Mouse (Mus musculus) lung, postnatal 0 days (tissue): Measurements from ENCODE around the gene Bok. TPM values are rescaled to one million over a fixed set of nuclear protein-coding genes. Genes with fewer than 3 reads are reported as not detected.

Source experiments
- ATAC-seq: fragments of 200-750 bp; cut with Nextera tagmentation; 2 replicates; pipeline ENCODE4 v1.8.0; 2017; ENCODE audit warnings: moderate library complexity
- DNase-seq: peaks from one replicate; pipeline ENCODE4 v3.0.0-alpha.2; 2016; ENCODE audit warnings: low spot score
- H3K27ac ChIP-seq: fragments of 300-500 bp; sonication (generic); 2 replicates; pipeline ENCODE4 v1.5.1; 2014; ENCODE audit warnings: antibody characterized with exemption, mild to moderate bottlenecking, low read length, mixed read lengths
- H3K27me3 ChIP-seq: fragments of 300-500 bp; sonication (generic); replicated peaks from 2 replicates; pipeline ENCODE4 v1.6.1; 2014; ENCODE audit warnings: low read length, mixed read lengths; ENCODE audit not compliant: insufficient read depth
- H3K36me3 ChIP-seq: fragments of 300-500 bp; sonication (generic); 2 replicates; pipeline ENCODE4 v1.6.1; 2014; ENCODE audit warnings: low read length, mixed read lengths; ENCODE audit not compliant: insufficient read depth
- H3K4me1 ChIP-seq: fragments of 300-500 bp; sonication (generic); 2 replicates; pipeline ENCODE4 v1.6.1; 2014; ENCODE audit warnings: antibody characterized with exemption, low read depth, low read length, mixed read lengths; ENCODE audit not compliant: insufficient read depth
- H3K4me2 ChIP-seq: fragments of 300-500 bp; sonication (generic); replicated peaks from 2 replicates; pipeline ENCODE4 v1.6.1; 2014; ENCODE audit warnings: low read depth, mild to moderate bottlenecking, low read length, moderate library complexity, mixed read lengths
- H3K4me3 ChIP-seq: fragments of 300-500 bp; sonication (generic); 2 replicates; pipeline ENCODE4 v1.5.1; 2014; ENCODE audit warnings: low read depth, low read length
- H3K9ac ChIP-seq: fragments of 300-500 bp; sonication (generic); replicated peaks from 2 replicates; pipeline ENCODE4 v1.6.1; 2014; ENCODE audit warnings: low read depth, mild to moderate bottlenecking
- H3K9me3 ChIP-seq: fragments of 300-500 bp; sonication (generic); 2 replicates; pipeline ENCODE4 v1.6.1; 2016; ENCODE audit warnings: low read length, mixed read lengths
- CTCF ChIP-seq: IDR thresholded peaks from 2 replicates; pipeline ENCODE4 v1.5.1; 2016; ENCODE audit warnings: antibody characterized with exemption, mild to moderate bottlenecking
- EP300 ChIP-seq: IDR thresholded peaks from 2 replicates; pipeline ENCODE4 v1.6.1; 2016; ENCODE audit warnings: antibody characterized with exemption, mild to moderate bottlenecking, control low read depth
- WGBS: fragments of 180-500 bp; shearing (Covaris S2); extraction: QIAGEN DNeasy Blood & Tissue Kit; methylation state at CpG from one replicate; pipeline ENCODE4 v1.1.7; 2014; 5-methylcytosine and 5-hydroxymethylcytosine counted together
- polyA plus RNA-seq: library from polyadenylated mRNA; unstranded; fragments of >200 nt; fragmentation: Nextera tagmentation; extraction: Ambion mirVana; gene quantifications from 2 replicates; pipeline ENCODE4 v1.2.1, GENCODE M21; 2015

The Bok gene
- polyA plus RNA-seq, 1 experiment from 2014 or later, result 31.2 TPM

GRCm38 (mm10) chr1:93693943-93694342 is 8.5 kb downstream of the Bok start:
- Histone ChIP-seq H3K4me3 (no peak overlapping the region), H3K4me2 (no peak overlapping the region), H3K27me3 (no peaks in the 10 kb centered on the region), H3K36me3 (no peaks in the 10 kb centered on the region), H3K27ac (no peak overlapping the region), H3K9me3 (no peaks in the 10 kb centered on the region), H3K4me1 (no peaks in the 10 kb centered on the region), H3K9ac (no peak overlapping the region)
- 95% methylated on average over 10 of the region's 10 CpGs for WGBS
- ATAC-seq, result no peak
- no peak for DNase-seq
- TF ChIP-seq EP300, result no peak
- no peak for TF ChIP-seq CTCF

GRCm38 (mm10) chr1:93694966-93695365 is 9.5 kb downstream of the Bok start:
- Histone ChIP-seq H3K27ac (peak overlapping the region; percentile 79), H3K27me3 (no peaks in the 10 kb centered on the region)
- peak; percentile 78 for DNase-seq

GRCm38 (mm10) chr1:93697317-93697716 is 11.9 kb downstream of the Bok start:
- 34% methylated on average over 3 of the region's 3 CpGs for WGBS
- no peak overlapping the region for H3K9ac ChIP-seq
- no peaks in the 10 kb centered on the region for H3K4me1 ChIP-seq
- TF ChIP-seq CTCF (no peak), EP300 (no peak)
- DNase-seq (peak; percentile 30), ATAC-seq (peak; percentile 52)
- H3K9me3 ChIP-seq, result no peaks in the 10 kb centered on the region
- H3K27ac ChIP-seq, result no peak overlapping the region
- H3K4me3 ChIP-seq, result no peak overlapping the region
- H3K36me3 ChIP-seq, result no peaks in the 10 kb centered on the region
- H3K4me2 ChIP-seq, result no peak overlapping the region
- no peaks in the 10 kb centered on the region for H3K27me3 ChIP-seq

More at GRCm38 (mm10) chr1:93694966-93695365, 9.5 kb downstream of the Bok start:
- no peaks in the 10 kb centered on the region for H3K4me1 ChIP-seq
- TF ChIP-seq EP300 (0 out of 2 replicates have a peak, but pooled peaks have one; percentile 25), CTCF (no peak)
- H3K4me2 ChIP-seq, result no peak overlapping the region
- peak; percentile 74 for ATAC-seq
- no peaks in the 10 kb centered on the region for H3K36me3 ChIP-seq
- no peaks in the 10 kb centered on the region for H3K9me3 ChIP-seq
- WGBS, result 26% methylated on average over 6 of the region's 6 CpGs
- H3K9ac ChIP-seq, result no peak overlapping the region
- no peak overlapping the region for H3K4me3 ChIP-seq

- ATAC-seq (no peak), DNase-seq (no peak)
- Histone ChIP-seq H3K27ac (no peak overlapping the region), H3K4me3 (no peak overlapping the region), H3K9me3 (no peaks in the 10 kb centered on the region), H3K9ac (no peak overlapping the region), H3K4me2 (no peak overlapping the region), H3K36me3 (no peaks in the 10 kb centered on the region), H3K27me3 (no peaks in the 10 kb centered on the region), H3K4me1 (no peaks in the 10 kb centered on the region)
- TF ChIP-seq CTCF (no peak), EP300 (no peak)
- WGBS, result 85% methylated on average over 4 of the region's 4 CpGs
Observed at GRCm38 (mm10) chr1:93699159-93699558, 13.7 kb downstream of the Bok start.

GRCm38 (mm10) chr1:93702106-93702505 is 16.6 kb downstream of the Bok start:
- no peaks in the 10 kb centered on the region for H3K27me3 ChIP-seq
- DNase-seq, result no peak
- H3K36me3 ChIP-seq, result no peaks in the 10 kb centered on the region
- H3K4me3 ChIP-seq, result no peak overlapping the region
- peaks cover 7% of the 10 kb centered on the region for H3K4me1 ChIP-seq
- no peak for TF ChIP-seq CTCF
- TF ChIP-seq EP300, result no peak
- 72% methylated on average over 1 of the region's 1 CpGs for WGBS
- ATAC-seq, result no peak
- no peak overlapping the region for H3K9ac ChIP-seq
- H3K9me3 ChIP-seq, result no peaks in the 10 kb centered on the region
- no peak overlapping the region for H3K4me2 ChIP-seq
- no peak overlapping the region for H3K27ac ChIP-seq

GRCm38 (mm10) chr1:93703472-93704048 is 18.1 kb downstream of the Bok start:
- TF ChIP-seq CTCF (no peak), EP300 (no peak)
- H3K4me2 ChIP-seq, result no peak overlapping the region
- WGBS, result 76% methylated on average over 10 of the region's 10 CpGs
- H3K4me1 ChIP-seq, result peaks cover 7% of the 10 kb centered on the region
- H3K9me3 ChIP-seq, result no peaks in the 10 kb centered on the region
- DNase-seq (no peak), ATAC-seq (no peak)
- H3K27ac ChIP-seq, result no peak overlapping the region
- H3K27me3 ChIP-seq, result no peaks in the 10 kb centered on the region
- H3K36me3 ChIP-seq, result no peaks in the 10 kb centered on the region
- no peak overlapping the region for H3K4me3 ChIP-seq
- no peak overlapping the region for H3K9ac ChIP-seq
